Mouse (Mus musculus) erythroblast, embryonic 14.5 days (primary cell): ENCODE data around the gene 4931406C07Rik.

Experiments used
- GATA1 ChIP-seq: IDR thresholded peaks from 2 replicates; pipeline ENCODE4 v1.6.1; 2012; ENCODE audit warnings: low read length, inconsistent platforms, mixed read lengths
- TAL1 ChIP-seq: IDR thresholded peaks from 3 replicates; pipeline ENCODE4 v1.6.1; 2012; ENCODE audit warnings: low read length, inconsistent platforms, mixed read lengths

DNA sequence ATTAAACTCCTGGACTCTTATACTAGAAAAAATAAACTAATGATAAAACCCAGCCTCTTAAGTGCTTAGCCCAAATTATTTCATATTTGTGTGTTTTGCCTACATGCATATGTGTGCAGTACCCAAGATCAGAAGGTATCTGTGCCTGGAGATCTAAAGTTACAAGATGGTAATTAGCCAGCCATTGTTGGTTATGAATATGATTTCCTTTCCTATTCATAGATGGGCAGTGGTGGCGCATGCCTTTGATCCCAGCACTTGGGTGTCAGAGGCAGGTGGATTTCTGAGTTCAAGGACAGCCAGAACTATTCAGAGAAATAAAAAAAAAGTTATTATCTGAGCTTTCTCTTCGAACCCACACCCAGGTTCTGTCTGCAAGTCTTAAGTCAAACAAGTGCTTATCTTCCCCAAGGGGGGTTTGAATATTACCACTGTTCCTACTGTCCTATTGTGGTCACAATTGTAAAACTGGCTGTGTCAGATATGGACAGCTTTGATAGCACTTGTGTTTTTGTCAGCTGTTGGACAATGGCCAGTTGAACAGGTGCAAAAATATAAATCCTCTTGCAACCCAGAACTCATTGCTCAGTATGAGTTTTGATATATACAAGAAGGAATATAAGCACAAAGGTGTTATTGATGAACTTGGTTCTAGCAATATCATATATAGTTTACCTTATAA, 5.9 kb upstream of the 4931406C07Rik start:
- TF ChIP-seq GATA1 (no peak), TAL1 (no peak)
